Mouse (Mus musculus) ovary, postnatal 14 days (tissue): ENCODE data around the gene Cp.
A peak's percentile ranks its signal among the peaks of the same experiment; 100 is the strongest.
"Not testable (repeated sequence)": the region's sequence is repeated elsewhere in the genome, so short reads cannot be mapped to it uniquely, and the experiment has no call there.

Experiments used
- DNase-seq: peaks from one replicate; pipeline ENCODE4 v3.0.0; 2022; ENCODE audit warnings: low spot score

The Cp gene

GRCm38 (mm10) chr3:20007275-20007674, 50.4 kb downstream of the Cp start:
- no peak for DNase-seq

GRCm38 (mm10) chr3:20007759-20008158, 50.9 kb downstream of the Cp start:
- no peak for DNase-seq

GRCm38 (mm10) chr3:20010464-20010863, 53.6 kb downstream of the Cp start:
- DNase-seq = no peak

- DNase-seq = not testable (repeated sequence)
Measured at GRCm38 (mm10) chr3:20010905-20011304, 54.1 kb downstream of the Cp start.

GRCm38 (mm10) chr3:20014454-20014853, 57.6 kb downstream of the Cp start:
- no peak for DNase-seq

- DNase-seq = no peak
Measured at GRCm38 (mm10) chr3:20018076-20018475, 61.2 kb downstream of the Cp start.

- DNase-seq = no peak
Measured at GRCm38 (mm10) chr3:20023832-20024231, 67.0 kb downstream of the Cp start.

- no peak for DNase-seq
Measured at GRCm38 (mm10) chr3:20026481-20026880, 69.6 kb downstream of the Cp start.

GRCm38 (mm10) chr3:20026996-20027689, 70.3 kb downstream of the Cp start:
- DNase-seq = no peak

GRCm38 (mm10) chr3:20027788-20028187, 70.9 kb downstream of the Cp start:
- no peak for DNase-seq

- no peak for DNase-seq
Measured at GRCm38 (mm10) chr3:20028640-20029039, 71.8 kb downstream of the Cp start.

- DNase-seq = no peak
Measured at GRCm38 (mm10) chr3:20030807-20031206, 74.0 kb downstream of the Cp start.

GRCm38 (mm10) chr3:20033761-20034718, 77.2 kb downstream of the Cp start:
- no peak for DNase-seq

- DNase-seq = peak; percentile 63
Measured at GRCm38 (mm10) chr3:20034719-20035404, 78.0 kb downstream of the Cp start, which contains the start of gene Hps3. Gene Hps3 (minus strand): TSS chr3:20035315.

- no peak for DNase-seq
Measured at GRCm38 (mm10) chr3:20036069-20036468, 79.2 kb downstream of the Cp start.

- not testable (repeated sequence) for DNase-seq
Measured at GRCm38 (mm10) chr3:20041461-20041860, 84.6 kb downstream of the Cp start.

- not testable (repeated sequence) for DNase-seq
Measured at GRCm38 (mm10) chr3:20044736-20045135, 87.9 kb downstream of the Cp start.

- peak; percentile 96 for DNase-seq
Measured at GRCm38 (mm10) chr3:20057306-20058196, 100.7 kb downstream of the Cp start, which contains the start of gene Hltf. Gene Hltf (plus strand): TSS chr3:20057811.

- DNase-seq = no peak
Measured at GRCm38 (mm10) chr3:20058197-20058541, 101.3 kb downstream of the Cp start.
